Mouse (Mus musculus) liver, embryonic 14.5 days (tissue): ENCODE data around the gene Snai3.

Source experiments
- CTCF ChIP-seq: IDR thresholded peaks from 2 replicates; pipeline ENCODE4 v1.5.1; 2016; ENCODE audit warnings: antibody characterized with exemption, low read depth, control low read depth
- EP300 ChIP-seq: IDR thresholded peaks from 2 replicates; pipeline ENCODE4 v1.6.1; 2016; ENCODE audit warnings: antibody characterized with exemption, low read depth

GRCm38 (mm10) chr8:122497912-122498311 lies 37.4 kb upstream of the Snai3 start:
- TF ChIP-seq CTCF (peak; percentile 70), EP300 (no peak)
